Mouse (Mus musculus) layer of hippocampus, adult 2 months (tissue): Measurements from ENCODE around the gene Ap1m2. TPM values are rescaled to one million over a fixed set of nuclear protein-coding genes. Genes with fewer than 3 reads are reported as not detected.
"Not testable (repeated sequence)": the region's sequence is repeated elsewhere in the genome, so short reads cannot be mapped to it uniquely, and the experiment has no call there.

Experiments
- DNase-seq, 2 experiments: peaks; one replicate each; pipeline ENCODE4 v3.0.0; 2022; ENCODE audit warnings: low spot score in 2 of 2
- H3K27ac ChIP-seq: fragments of 200-600 bp; 2 replicates; pipeline ENCODE4 v1.8.1; 2022
- H3K4me3 ChIP-seq: fragments of 200-600 bp; 2 replicates; pipeline ENCODE4 v1.8.1; 2022; ENCODE audit warnings: mild to moderate bottlenecking
- CTCF ChIP-seq: fragments of 200-600 bp; conservative IDR thresholded peaks from 2 replicates; pipeline ENCODE4 v1.8.1; 2022; ENCODE audit warnings: antibody characterized with exemption, mild to moderate bottlenecking, moderate library complexity
- total RNA-seq, 2 experiments: library from RNA; stranded (reverse); gene quantifications; 2 replicates each; pipeline ENCODE4 v1.2.3; 2021

The Ap1m2 gene
- total RNA-seq, 2 experiments from 2014 or later: 0.41 to 0.76 TPM

DNA sequence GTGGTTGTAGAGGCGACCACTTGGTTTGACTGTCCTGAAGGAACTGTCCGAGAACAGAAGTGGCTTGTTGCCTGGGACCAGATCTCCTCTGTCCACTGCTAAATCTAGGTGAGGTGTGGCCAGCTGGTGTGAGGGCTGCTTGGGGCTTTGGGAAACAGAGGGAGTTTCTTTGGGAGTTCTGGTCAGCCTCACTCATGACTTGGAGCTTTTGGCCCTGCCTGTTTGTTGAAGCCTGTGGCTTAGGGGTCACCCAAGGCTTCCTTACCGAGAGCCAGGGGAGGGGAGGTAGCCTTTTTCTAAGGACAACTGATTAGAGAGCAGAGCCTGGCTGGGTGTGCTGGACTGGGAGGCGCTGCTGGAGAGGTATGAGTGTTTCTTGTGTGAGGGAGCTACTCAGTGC lies 23.3 kb upstream of the Ap1m2 start:
- no peak for DNase-seq
- TF ChIP-seq CTCF: no peak
- Histone ChIP-seq H3K27ac (no peak overlapping the region), H3K4me3 (no peak overlapping the region)

DNA sequence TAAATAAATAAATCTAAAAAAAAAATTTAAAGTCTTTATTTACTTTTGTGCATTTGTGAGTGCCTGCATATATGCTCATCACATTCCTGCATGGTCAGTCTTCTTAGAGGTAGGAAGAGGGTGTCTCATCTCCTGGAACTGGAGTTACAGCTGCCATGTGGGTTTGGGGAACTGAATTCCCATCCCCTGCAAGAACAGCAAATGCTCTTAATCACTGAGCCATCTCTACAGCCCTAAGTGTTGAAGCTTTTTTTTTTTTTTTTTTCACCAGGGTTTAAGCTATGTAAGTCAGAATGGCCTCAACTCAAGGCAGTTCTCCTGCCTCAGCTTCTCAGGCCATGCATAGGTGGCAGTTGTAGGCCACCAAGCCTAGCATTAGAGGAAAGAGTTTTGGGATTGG lies 22.6 kb upstream of the Ap1m2 start:
- H3K4me3 ChIP-seq: no peak overlapping the region
- TF ChIP-seq CTCF: no peak
- no peak overlapping the region for H3K27ac ChIP-seq
- no peak for DNase-seq

DNA sequence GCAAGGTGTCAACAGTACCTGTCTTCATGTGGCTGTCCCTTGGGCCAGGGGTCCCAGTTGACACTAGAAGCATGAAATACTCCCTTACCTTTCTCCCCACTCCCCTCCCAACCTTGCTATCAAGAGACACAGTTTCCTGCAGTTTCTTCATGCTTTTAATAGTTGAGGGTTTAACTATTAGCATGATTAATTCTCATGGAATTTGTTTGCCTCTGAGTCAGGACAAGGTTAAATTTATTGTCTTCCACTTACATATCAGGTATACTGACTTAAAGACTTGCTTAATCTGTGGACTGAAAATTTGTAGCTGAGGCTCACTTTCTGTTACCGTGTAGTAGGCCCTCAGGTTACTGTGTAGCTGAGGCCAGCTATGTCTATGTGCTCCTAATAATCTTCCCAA lies 21.4 kb upstream of the Ap1m2 start:
- H3K4me3 ChIP-seq: no peak overlapping the region
- no peak overlapping the region for H3K27ac ChIP-seq
- TF ChIP-seq CTCF: no peak
- DNase-seq: no peak

DNA sequence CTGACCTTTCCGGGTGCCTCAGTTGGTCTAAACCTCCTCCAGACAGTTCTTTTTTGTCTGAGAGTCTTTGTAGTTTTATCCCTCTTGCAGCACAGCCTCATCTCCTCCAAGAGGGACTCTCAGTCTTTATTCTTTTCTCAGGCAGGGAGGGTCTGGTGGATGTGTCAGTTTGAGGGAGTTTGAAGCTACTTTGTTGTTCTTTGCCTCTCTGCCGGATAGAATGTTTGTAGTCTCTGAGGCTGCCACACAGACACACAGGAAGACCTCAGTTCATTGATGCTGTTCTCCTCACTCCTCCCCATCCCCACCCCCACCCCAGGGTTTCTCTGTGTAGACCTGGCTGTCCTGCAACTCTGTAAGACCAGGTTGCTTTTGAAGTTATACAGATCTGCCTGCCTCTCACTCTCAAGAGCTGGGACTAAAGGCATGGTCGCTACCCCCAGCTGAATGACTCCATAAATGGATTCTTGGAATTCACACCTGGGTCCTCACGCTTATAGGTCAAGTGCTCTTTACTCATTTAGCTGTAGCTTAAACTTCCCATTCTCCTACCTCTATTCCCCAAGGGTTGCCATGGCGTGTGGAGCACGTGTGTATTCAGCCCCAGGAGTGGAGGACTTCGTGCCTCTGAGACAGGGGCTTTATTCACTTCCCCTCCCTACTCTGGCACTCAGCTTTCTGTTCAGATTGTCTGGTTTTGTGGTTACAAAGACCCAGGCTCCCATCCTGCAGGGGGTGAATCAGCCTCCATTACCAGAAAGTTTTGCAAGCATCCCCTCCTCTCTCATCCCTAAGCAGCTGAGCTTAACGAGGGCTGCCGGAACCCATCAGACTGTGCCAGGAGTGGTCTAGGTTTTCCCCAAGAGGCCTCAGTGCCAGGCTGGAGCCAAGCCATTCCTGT lies 20.3 kb upstream of the Ap1m2 start:
- H3K27ac ChIP-seq: no peak overlapping the region
- no peak for TF ChIP-seq CTCF

DNA sequence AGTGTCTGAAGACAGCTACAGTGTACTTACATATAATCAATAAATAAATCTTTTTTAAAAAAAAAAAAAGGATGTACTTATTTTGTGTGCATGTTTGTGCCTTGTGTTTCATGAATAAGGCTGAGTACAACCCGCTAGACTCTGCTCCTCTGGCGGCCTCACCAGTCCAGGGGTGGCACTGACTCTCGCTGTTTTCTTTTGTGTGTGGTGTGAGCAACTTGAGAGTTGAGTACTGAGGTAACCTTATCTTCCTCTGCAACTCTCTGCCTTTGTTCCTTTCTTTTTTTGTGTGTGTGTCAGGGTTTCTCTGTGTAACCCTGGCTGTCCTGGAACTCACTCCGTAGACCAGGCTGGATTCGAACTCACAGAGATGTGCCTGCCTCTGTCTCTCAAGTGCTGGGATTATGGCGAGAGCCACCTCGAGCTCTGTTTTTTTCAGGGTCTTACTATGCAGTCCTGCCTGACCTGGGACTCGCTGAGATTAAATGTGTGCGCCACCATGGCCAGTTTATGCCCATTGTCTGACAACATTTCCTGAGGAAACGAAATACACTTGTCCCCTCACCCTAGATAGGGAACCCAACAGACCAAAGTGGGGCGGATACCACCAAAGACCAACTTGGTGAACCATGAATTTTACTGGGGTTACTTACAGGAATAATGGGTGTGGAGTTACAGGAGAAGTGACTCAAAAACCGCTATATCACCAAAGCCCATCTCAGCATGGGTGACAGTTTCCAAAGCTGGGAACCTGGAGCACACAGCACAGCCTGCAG lies 19.4 kb upstream of the Ap1m2 start:
- no peak for TF ChIP-seq CTCF

More for the DNA sequence above, 20.3 kb upstream of the Ap1m2 start:
- H3K4me3 ChIP-seq: no peak overlapping the region
- no peak for DNase-seq

DNA sequence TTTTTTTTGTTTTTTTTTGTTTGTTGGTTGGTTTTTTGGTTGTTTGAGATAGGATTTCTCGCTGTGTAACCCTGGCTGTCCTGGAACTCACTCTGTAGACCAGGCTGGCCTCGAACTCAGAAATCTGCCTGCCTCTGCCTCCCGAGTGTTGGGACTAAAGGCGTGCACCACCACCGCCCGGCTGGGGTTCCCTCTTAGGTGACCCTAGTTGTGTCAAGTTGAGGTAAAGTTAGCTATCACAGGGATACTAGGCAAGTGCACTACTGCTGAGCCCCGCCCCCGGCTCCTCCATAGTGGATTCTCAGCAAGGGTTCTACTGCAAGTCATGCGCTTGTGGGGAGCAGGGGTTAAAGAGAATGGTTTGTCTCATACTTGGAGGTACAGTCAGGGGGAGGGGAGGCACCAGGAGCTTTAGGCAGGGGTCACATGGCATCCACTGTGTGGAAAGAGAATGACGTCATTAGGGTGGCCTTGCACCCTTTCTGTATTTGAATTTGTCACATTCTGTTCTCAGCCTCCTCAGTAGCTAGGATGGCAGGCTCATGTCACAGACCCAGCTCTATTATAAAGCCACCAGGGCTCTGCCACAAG lies 17.7 kb upstream of the Ap1m2 start:
- no peak for TF ChIP-seq CTCF
- H3K27ac ChIP-seq: no peak overlapping the region; the same call in 1 of the 2 replicates
- no peak overlapping the region for H3K4me3 ChIP-seq
- no peak for DNase-seq

More for the DNA sequence above, 19.4 kb upstream of the Ap1m2 start:
- H3K4me3 ChIP-seq: no peak overlapping the region
- no peak overlapping the region for H3K27ac ChIP-seq
- no peak for DNase-seq

DNA sequence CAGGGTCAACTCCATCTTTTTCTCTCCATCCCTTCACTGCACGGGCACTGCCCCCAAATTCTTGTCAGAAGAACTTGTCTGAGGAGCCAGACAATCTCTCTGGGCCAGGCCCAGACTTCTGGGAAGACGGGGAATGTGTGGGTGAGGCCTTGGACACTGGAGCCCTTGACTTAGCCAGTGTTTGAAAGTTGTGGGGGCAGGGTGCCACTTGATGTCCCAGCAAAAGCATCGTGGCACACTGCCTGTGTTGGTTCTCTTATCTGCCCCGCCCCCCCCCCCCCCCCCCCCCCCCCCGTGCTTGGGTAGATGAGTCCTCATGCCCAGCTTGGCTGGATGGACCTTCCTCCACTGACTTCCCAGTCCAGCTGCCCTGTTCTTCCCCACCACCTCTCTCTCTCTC lies 16.9 kb upstream of the Ap1m2 start:
- DNase-seq: no peak
- no peak for TF ChIP-seq CTCF
- no peak overlapping the region for H3K4me3 ChIP-seq

DNA sequence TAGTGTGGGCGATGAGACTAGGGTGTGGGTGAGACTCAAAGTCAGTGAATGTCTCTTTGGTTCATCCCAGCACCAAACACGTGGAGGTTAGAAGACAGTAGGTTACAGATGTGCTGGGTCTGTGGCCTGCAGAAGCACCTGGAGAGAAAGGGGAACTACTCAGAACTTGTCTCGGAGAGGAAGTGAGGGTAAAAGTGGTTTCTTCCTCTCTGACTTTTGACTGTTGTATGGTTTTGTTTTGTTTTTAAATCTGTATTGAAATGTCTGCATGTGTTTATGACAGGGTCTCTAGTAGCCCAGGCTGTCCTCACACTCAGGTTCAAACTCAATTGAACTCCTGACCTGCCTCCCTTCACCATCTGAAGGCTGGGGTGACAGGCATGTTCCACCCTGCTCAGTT lies 15.9 kb upstream of the Ap1m2 start:
- H3K4me3 ChIP-seq: no peak overlapping the region
- no peak for DNase-seq
- no peak for TF ChIP-seq CTCF
- H3K27ac ChIP-seq: no peak overlapping the region

More for the DNA sequence above, 16.9 kb upstream of the Ap1m2 start:
- H3K27ac ChIP-seq: no peak overlapping the region

DNA sequence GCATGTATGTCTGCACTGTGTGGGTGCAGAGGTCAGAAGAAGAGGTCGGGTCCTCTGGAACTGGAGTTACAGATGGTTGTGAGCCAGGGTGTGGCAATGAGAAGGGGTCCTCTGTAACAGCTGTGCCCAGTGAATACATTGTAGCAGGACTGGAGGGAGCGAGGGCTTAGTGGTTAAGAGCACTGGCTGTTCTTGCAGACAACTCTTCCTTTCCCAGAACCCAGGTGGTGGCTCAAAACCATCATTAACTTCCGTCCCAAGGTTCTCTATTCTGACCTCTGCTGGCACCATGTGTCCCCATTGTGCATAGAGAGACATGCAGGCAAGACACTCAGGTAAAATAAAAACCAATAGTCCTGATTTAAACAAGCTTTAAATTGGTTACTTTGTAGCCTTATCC lies 15.4 kb upstream of the Ap1m2 start:
- DNase-seq: no peak
- H3K27ac ChIP-seq: no peak overlapping the region
- no peak overlapping the region for H3K4me3 ChIP-seq
- no peak for TF ChIP-seq CTCF

DNA sequence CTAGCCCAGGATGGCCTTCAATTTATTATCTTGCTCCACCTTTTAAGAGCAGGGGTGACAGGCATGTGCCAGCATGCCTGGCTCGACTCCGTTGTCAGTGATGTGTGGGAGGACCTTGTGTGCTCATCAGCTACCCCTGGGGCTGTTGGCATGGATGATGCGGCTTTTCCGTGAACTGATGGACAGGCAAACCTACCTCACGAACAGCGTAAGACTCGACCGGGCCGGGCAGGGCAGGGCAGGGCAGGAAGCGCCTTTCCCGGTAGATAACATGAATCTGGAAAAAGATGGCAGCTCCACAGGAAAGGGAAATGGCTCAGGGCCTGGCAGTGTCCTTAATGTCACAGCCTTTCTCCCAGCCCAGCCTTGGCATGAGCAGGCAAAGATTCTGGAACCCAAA lies 12.1 kb upstream of the Ap1m2 start:
- Histone ChIP-seq H3K27ac (no peak overlapping the region), H3K4me3 (no peak overlapping the region)
- TF ChIP-seq CTCF: no peak
- DNase-seq: no peak

DNA sequence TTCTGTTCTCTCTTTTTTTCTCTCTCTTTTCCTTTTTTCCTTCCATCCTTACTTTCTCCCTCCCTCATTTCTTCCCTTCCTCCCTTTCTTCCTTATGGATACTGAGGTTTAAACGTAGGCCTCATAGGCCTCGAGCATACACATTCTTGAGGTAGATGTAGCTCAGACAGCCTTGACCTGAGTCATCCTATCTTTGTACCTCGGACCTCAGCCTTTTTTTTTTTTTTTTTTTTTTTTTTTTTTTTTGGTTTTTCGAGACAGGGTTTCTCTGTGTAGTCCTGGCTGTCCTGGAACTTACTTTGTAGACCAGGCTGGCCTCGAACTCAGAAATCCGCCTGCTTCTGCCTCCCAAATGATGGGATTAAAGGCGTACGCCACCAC lies 10.8 kb upstream of the Ap1m2 start:
- not testable (repeated sequence) for DNase-seq
- peak overlapping the region; percentile 98 for H3K4me3 ChIP-seq
- H3K27ac ChIP-seq: peak overlapping the region; percentile 90

DNA sequence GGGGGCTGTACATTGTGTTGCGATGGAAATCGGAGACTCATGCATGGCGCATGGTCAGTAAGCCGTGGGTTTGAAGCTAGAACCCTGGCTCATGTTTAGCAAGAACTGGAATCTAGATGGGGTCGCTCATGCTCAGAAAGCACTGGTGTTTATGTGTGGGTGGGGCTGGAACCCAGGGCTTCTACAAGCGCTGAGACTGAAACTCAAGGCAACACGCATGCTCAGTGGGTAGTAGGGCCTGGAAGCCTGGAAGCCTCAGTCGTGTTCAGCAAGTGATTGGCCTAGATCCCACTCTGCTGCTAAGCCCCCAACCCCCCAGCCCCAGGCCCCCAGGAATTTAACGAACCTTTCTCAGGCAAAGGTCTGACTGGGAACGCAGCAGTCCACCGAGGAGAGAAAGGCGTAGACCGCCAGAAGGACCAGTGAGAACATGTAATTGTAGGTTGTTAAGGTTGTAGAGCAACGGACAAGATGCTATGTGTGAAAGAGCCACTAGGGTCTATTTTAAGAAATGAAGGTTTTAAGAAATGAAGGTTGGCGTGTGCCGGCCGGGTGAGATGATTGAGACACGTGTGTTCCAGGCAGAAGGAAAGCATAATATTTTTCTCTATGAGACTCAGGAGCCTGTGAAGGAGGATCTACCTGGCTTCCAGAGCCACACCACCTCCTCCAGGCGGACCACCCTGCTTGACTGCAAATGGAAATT lies 10.2 kb upstream of the Ap1m2 start:
- Histone ChIP-seq H3K4me3 (peak overlapping the region; percentile 98), H3K27ac (peak overlapping the region; percentile 90)
- DNase-seq: peak in 1 of 2 experiments; percentile 14
- TF ChIP-seq CTCF: peak; percentile 33; the same call in 1 of the 2 replicates

DNA sequence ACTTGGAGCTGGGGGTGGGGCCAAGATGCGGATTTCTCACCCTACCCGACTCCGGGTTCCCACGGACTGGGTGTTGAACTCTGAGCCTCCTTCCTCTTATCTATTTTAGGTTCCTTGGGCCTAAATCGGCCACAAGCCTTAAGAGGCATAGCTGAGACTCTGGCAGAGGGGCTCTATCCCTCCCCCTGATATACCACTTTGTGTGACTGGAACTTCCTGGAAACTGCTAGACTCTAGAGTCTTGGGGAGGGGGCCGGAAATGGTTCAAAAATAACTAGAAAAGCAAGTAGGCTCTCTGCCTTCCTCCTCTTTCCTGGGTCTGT lies 9.3 kb upstream of the Ap1m2 start:
- H3K4me3 ChIP-seq: peak overlapping the region; percentile 98
- peak overlapping the region; percentile 90 for H3K27ac ChIP-seq
- peak in 1 of 2 experiments; percentile 16 for DNase-seq
- no peak for TF ChIP-seq CTCF
